Mouse (Mus musculus) liver, embryonic 11.5 days (tissue): Measurements from ENCODE around the gene Fbxo31. TPM values are rescaled to one million over a fixed set of nuclear protein-coding genes. Genes with fewer than 3 reads are reported as not detected.

Source experiments
- polyA plus RNA-seq: library from polyadenylated mRNA; unstranded; fragments of >200 nt; fragmentation: Nextera tagmentation; extraction: Ambion mirVana; gene quantifications from 2 replicates; pipeline ENCODE4 v1.2.1, GENCODE M21; 2014

Gene Fbxo31
- polyA plus RNA-seq, 1 experiment from 2014 or later, result 23.8 TPM

Other genes starting within 250 kb of the Fbxo31 start
- not detected in 2 replicates for gene 1700018B08Rik, start 34.5 kb downstream of the Fbxo31 start, polyA plus RNA-seq
- gene Map1lc3b, start 11.6 kb upstream of the Fbxo31 start, polyA plus RNA-seq, result 161 and 167 TPM in 2 replicates
- 6.2 and 7.3 TPM in 2 replicates for gene Zcchc14, start 74.1 kb upstream of the Fbxo31 start, polyA plus RNA-seq
- 0.49 and 0.64 TPM in 2 replicates for gene Jph3, start 150.8 kb upstream of the Fbxo31 start, polyA plus RNA-seq